In the genomic region with DNA sequence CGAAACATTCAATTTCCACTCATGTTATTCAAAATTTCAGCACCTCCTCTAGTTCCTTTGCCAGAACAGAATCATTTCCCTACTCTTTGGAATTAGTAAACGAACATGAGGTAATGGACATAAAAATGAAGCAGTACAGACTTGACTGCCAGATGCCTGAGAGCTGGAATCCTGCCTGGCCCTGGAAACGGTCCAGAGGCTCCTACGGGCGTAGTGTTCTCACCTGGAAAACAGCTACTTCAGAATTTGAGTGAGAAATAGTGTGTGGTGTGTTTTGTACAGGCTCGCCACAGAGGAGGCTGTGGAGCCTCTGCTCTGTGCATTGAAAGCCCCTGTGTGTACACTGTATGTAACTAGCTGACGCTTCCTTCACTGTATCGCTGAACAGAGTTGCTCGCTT, we compare ENCODE assay signal across 16 mouse cellular contexts. TPM values are rescaled to one million over a fixed set of nuclear protein-coding genes. Genes with fewer than 3 reads are reported as not detected.
A peak's percentile ranks its signal among the peaks of the same experiment; 100 is the strongest.
DNase-seq lines count a peak whose midpoint lies in the region; ATAC-seq and TF ChIP-seq lines count a peak whose summit lies in the region.
"Had no signal": no experiment of that assay in that cellular context is flagged by ENCODE, and none has a peak within 500 bp of the region (broad histone marks: within the 10 kb centered on the region; RNA-seq: fewer than 3 reads in every experiment).

No protein-coding gene starts in this region.

- peak; percentile 58 for DNase-seq in heart, postnatal 4 days
- DNase-seq in heart, adult 18-20 months = no peak
- DNase-seq in NIH3T3 (ENCODE audit: low read depth) = peak; percentile 39
- DNase-seq in kidney, postnatal 4 days = peak; percentile 25 to 36
- peak; percentile 77 for DNase-seq in lung, postnatal 0 days (ENCODE audit: low spot score)
- DNase-seq in midbrain, embryonic 14.5 days = no peak
- no peak for DNase-seq in heart, embryonic 10.5 days (ENCODE audit: low spot score)
- DNase-seq: cerebellum, adult 9-10 months had no signal

- no peak overlapping the region for H3K4me2 ChIP-seq in lung, postnatal 0 days (replicated peaks; ENCODE audit: low read depth, low read length)
- no peak overlapping the region for H3K4me2 ChIP-seq in midbrain, embryonic 14.5 days (ENCODE audit: low read length)

- no peak; the same call in 1 of the 2 replicates for TF ChIP-seq CTCF in lung, postnatal 0 days (IDR thresholded peaks at IDR 0.05)

- no peaks in the 10 kb centered on the region for H3K27me3 ChIP-seq in lung, postnatal 0 days (replicated peaks; ENCODE audit: insufficient read depth, low read length)
- H3K27me3 ChIP-seq in midbrain, embryonic 14.5 days (ENCODE audit: control insufficient read depth, insufficient read depth, low read length) = no peaks in the 10 kb centered on the region
- H3K27me3 ChIP-seq in heart, embryonic 10.5 days (ENCODE audit: insufficient read depth, poor library complexity, severe bottlenecking) = no peaks in the 10 kb centered on the region

- no peak overlapping the region for H3K4me3 ChIP-seq in lung, postnatal 0 days (ENCODE audit: low read depth, low read length)
- H3K4me3 ChIP-seq in midbrain, embryonic 14.5 days (replicated peaks; ENCODE audit: low read depth, low read length) = no peak overlapping the region
- H3K4me3 ChIP-seq in heart, embryonic 10.5 days = no peak overlapping the region
- H3K4me3 ChIP-seq: forebrain, embryonic 10.5 days; midbrain, embryonic 10.5 days had no signal

- H3K27ac ChIP-seq in lung, postnatal 0 days (ENCODE audit: low read length) = no peak overlapping the region
- no peak overlapping the region for H3K27ac ChIP-seq in midbrain, embryonic 14.5 days (replicated peaks; ENCODE audit: low read depth, low read length)
- H3K27ac ChIP-seq in heart, embryonic 10.5 days = no peak overlapping the region
- H3K27ac ChIP-seq: forebrain, embryonic 10.5 days; midbrain, embryonic 10.5 days had no signal

- 39% methylated on average over 9 of the region's 9 CpGs for WGBS in lung, postnatal 0 days
- 87% methylated on average over 9 of the region's 9 CpGs for WGBS in midbrain, embryonic 14.5 days
- WGBS in heart, embryonic 10.5 days = 83% methylated on average over 9 of the region's 9 CpGs

- peak; percentile 87 for ATAC-seq in lung, postnatal 0 days
- ATAC-seq in midbrain, embryonic 14.5 days (ENCODE audit: low FRiP score, low TSS enrichment) = no peak
- ATAC-seq in megakaryocyte, adult 5-6 weeks (ENCODE audit: poor library complexity, severe bottlenecking) = no peak

- TF ChIP-seq EP300 in lung, postnatal 0 days (IDR thresholded peaks at IDR 0.05) = no peak

- no peaks in the 10 kb centered on the region for H3K4me1 ChIP-seq in lung, postnatal 0 days (ENCODE audit: insufficient read depth, low read depth, low read length)
- no peaks in the 10 kb centered on the region for H3K4me1 ChIP-seq in midbrain, embryonic 14.5 days (ENCODE audit: control insufficient read depth, insufficient read depth, low read length)
- H3K4me1 ChIP-seq in heart, embryonic 10.5 days = no peaks in the 10 kb centered on the region
- H3K4me1 ChIP-seq: forebrain, embryonic 10.5 days; midbrain, embryonic 10.5 days had no signal

- no peaks in the 10 kb centered on the region for H3K36me3 ChIP-seq in lung, postnatal 0 days (ENCODE audit: insufficient read depth, low read length)
- H3K36me3 ChIP-seq in midbrain, embryonic 14.5 days (ENCODE audit: control insufficient read depth, insufficient read depth, low read length) = no peaks in the 10 kb centered on the region
- no peaks in the 10 kb centered on the region for H3K36me3 ChIP-seq in heart, embryonic 10.5 days
- H3K36me3 ChIP-seq: forebrain, embryonic 10.5 days; G1E; midbrain, embryonic 10.5 days had no signal

- no peaks in the 10 kb centered on the region for H3K9me3 ChIP-seq in lung, postnatal 0 days (ENCODE audit: low read length)
- no peaks in the 10 kb centered on the region for H3K9me3 ChIP-seq in midbrain, embryonic 14.5 days (ENCODE audit: control insufficient read depth, low read length)
- no peaks in the 10 kb centered on the region for H3K9me3 ChIP-seq in heart, embryonic 10.5 days
- H3K9me3 ChIP-seq: forebrain, embryonic 10.5 days; G1E; midbrain, embryonic 10.5 days had no signal

- H3K9ac ChIP-seq in lung, postnatal 0 days (replicated peaks; ENCODE audit: low read depth) = no peak overlapping the region
- no peak overlapping the region for H3K9ac ChIP-seq in midbrain, embryonic 14.5 days (replicated peaks; ENCODE audit: low read length)

RNA-seq across cellular contexts. Expression of a gene that starts 5.6 kb away (rescaled TPM):
- total RNA-seq in heart, postnatal 4 days (2021) = not detected
- not detected for total RNA-seq in heart, adult 18-20 months (2021)
- polyA plus RNA-seq in lung, postnatal 0 days (2015; fragmentation: Nextera tagmentation; extraction: Ambion mirVana) = 0.06 and 0.24 TPM in 2 replicates
- polyA plus RNA-seq in midbrain, embryonic 14.5 days (2014; fragmentation: Nextera tagmentation; extraction: Ambion mirVana) = 0.11 and 0.12 TPM in 2 replicates
- polyA plus RNA-seq in heart, embryonic 10.5 days (2016; fragmentation: Nextera tagmentation; extraction: Ambion mirVana) = 0.11 TPM in 1 of 2 replicates, not detected in the other
- total RNA-seq in megakaryocyte, adult 5-6 weeks (2015) = not detected in 2 replicates
- not detected in 2 replicates for total RNA-seq in megakaryocyte, adult 5-6 weeks (2017)
- total RNA-seq: heart, adult 8-10 months; heart, postnatal 25 days had no signal
- polyA plus RNA-seq: C2C12; embryonic facial prominence, embryonic 11.5 days; G1E had no signal

RNA-seq across cellular contexts. Expression of a gene that starts 5.8 kb away (rescaled TPM):
- total RNA-seq in heart, postnatal 4 days (2021) = 10 to 100 TPM; 18.7 to 22.7 TPM
- 10 to 100 TPM; 18.9 to 23.4 TPM for total RNA-seq in heart, adult 18-20 months (2021)
- 17.0 and 20.5 TPM in 2 replicates for polyA plus RNA-seq in lung, postnatal 0 days (2015; fragmentation: Nextera tagmentation; extraction: Ambion mirVana)
- 52.9 and 64.5 TPM in 2 replicates for polyA plus RNA-seq in midbrain, embryonic 14.5 days (2014; fragmentation: Nextera tagmentation; extraction: Ambion mirVana)
- polyA plus RNA-seq in heart, embryonic 10.5 days (2016; fragmentation: Nextera tagmentation; extraction: Ambion mirVana) = 27.8 and 28.0 TPM in 2 replicates
- total RNA-seq in megakaryocyte, adult 5-6 weeks (2015) = 12.5 and 13.3 TPM in 2 replicates
- total RNA-seq in megakaryocyte, adult 5-6 weeks (2017) = 24.5 and 25.6 TPM in 2 replicates

Comparison
In these comparisons a context has a peak if more than half of its experiments do, and no peak if none do; other contexts are left out.
1. DNase-seq: peak in heart, postnatal 4 days (single experiment), NIH3T3 (single experiment), kidney, postnatal 4 days (2 of 2) and lung, postnatal 0 days (single experiment); none in heart, adult 18-20 months (0 of 2), midbrain, embryonic 14.5 days (single experiment) and heart, embryonic 10.5 days (single experiment).